Mouse (Mus musculus) MEL-GATA-1-ER (cell line): ENCODE results near the gene Vmn2r50.
"Not testable (repeated sequence)": the region's sequence is repeated elsewhere in the genome, so short reads cannot be mapped to it uniquely, and the experiment has no call there.

Source experiments
- DNase-seq: peaks from one replicate; pipeline ENCODE4 v3.0.0-alpha.2; 2012; ENCODE audit warnings: low read depth; ENCODE audit errors: extremely low read depth

Gene Vmn2r50

DNA sequence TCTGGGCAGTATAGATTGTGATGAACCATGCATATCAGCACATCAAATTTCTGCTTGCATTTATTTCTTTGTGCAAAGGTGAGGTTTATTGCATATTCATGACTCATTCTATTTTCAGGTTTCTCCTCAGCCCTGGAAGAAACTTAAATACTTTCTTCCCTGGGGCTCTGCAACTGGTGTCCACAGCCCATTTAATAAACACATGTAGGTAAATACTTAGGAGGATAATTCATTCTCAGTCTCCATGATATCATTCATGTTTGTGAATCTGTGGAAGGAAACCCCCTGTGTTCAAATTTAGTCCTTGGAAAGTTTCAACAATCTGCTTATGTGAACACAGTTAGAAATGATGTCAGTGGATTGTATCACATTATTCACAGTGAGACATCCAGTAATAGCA lies at the start of gene Vmn2r50:
Vmn2r50 (minus strand) TSS at position 101 of the 400 bp plus-strand sequence.
- not testable (repeated sequence) for DNase-seq

DNA sequence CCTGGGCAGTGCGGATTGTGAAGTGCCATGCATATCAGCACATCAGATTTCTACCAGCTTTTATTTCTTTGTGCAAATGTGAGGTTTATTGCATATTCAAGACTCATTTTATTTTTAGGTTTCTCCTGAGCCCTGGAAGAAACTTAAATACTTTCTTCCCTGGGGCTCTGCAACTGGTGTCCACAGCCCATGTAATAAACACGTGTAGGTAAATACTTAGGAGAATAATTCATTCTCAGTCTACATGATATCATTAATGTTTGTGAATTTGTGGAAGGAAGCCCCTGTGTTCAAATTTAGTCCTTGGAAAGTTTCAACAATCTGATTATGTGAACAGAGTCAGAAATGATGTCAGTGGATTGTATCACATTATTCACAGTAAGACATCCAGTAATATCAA lies 60.9 kb downstream of the Vmn2r50 start, which contains the start of gene Vmn2r49:
Vmn2r49 (minus strand) TSS at position 101 of the 400 bp plus-strand sequence.
- DNase-seq, result not testable (repeated sequence)
